Mouse (Mus musculus): ENCODE results near the gene L3mbtl3. TPM values are rescaled to one million over a fixed set of nuclear protein-coding genes. Genes with fewer than 3 reads are reported as not detected.

L3mbtl3 gene
- polyA plus RNA-seq, 1 experiment from 2014 or later, result 8.6 TPM

DNA sequence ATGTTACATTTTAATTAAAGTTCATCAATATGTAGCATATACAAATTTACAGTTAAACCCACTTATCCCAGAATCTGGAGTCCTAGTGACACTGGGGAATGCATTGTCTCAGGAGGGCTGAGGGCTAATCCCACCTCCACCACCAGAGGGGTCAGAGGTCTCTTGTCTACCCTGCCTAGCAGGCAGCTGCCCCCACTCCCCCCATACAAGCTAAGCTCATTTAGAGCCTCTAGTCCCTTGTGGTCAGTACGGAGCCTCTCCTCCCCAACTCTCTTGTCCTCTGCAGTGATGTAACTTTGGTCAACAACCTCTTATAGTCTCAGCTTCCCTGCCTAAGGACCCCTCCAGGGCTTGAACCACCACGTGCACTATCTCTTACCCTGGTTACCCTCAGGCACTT is 43.0 kb downstream of the L3mbtl3 start:
- no peak for ATAC-seq (ENCODE audit: extremely low read depth, insufficient number of reproducible peaks, low FRiP score, low TSS enrichment)
- H3K4me3 ChIP-seq, result no peak overlapping the region
- no peaks in the 10 kb centered on the region for H3K9me3 ChIP-seq
- no peak overlapping the region for H3K4me2 ChIP-seq
- no peak overlapping the region for H3K27ac ChIP-seq (replicated peaks)
- no peak overlapping the region for H3K9ac ChIP-seq
- no peaks in the 10 kb centered on the region for H3K4me1 ChIP-seq
- no peaks in the 10 kb centered on the region for H3K27me3 ChIP-seq (replicated peaks)
- 41% methylated on average over 2 of the region's 2 CpGs for WGBS
- peaks cover 62% of the 10 kb centered on the region for H3K36me3 ChIP-seq

GRCm38 (mm10) chr10:26328843-26329242 is 46.9 kb downstream of the L3mbtl3 start:
- no peak for ATAC-seq (ENCODE audit: extremely low read depth, insufficient number of reproducible peaks, low FRiP score, low TSS enrichment)
- H3K4me3 ChIP-seq, result no peak overlapping the region
- H3K27ac ChIP-seq (replicated peaks), result no peak overlapping the region
- H3K4me1 ChIP-seq, result no peaks in the 10 kb centered on the region
- no peaks in the 10 kb centered on the region for H3K27me3 ChIP-seq (replicated peaks)
- no peaks in the 10 kb centered on the region for H3K9me3 ChIP-seq
- 46% methylated on average over 3 of the region's 3 CpGs for WGBS
- H3K4me2 ChIP-seq, result no peak overlapping the region
- H3K36me3 ChIP-seq, result peaks cover 60% of the 10 kb centered on the region
- no peak overlapping the region for H3K9ac ChIP-seq

DNA sequence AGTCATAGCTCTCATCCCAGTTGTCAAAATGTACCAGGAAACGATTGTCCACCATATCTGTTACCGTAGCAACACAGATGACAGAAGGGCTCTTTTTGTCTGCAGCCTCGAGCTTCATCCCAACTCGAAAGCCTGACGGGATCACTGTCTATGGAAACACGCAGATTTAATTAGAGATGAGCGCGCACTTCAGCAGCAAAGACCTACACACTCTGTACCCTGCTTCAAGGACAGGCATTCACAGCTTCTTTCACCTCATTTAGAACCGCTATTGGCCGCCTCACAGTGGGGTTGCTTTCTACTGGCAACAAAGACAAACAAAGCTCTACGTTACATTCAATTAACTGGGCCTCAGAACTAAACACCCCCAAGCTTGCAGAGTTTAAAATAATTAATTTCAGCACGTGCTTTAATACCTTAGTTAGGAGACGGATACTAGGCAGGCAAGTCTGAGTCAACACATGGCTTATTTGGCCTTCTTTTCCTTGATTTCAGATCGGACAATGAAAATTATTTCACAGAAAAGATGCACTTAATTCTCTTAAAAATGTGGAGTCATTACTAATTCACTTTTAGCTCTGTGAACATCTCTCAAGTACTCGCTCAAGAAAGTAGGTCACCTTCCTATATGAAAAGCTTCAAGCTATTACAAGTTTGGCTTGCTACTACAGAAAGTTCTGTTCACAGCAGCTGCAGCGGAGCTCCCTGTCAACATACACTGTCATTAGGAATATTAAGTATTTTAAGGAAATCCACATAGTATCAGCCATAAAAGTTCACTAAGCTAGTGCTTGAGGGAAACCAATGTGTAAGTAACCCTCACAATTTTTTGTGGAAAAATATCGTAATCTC is 47.9 kb downstream of the L3mbtl3 start:
- H3K9ac ChIP-seq, result no peak overlapping the region
- H3K4me2 ChIP-seq, result no peak overlapping the region
- no peak for ATAC-seq (ENCODE audit: extremely low read depth, insufficient number of reproducible peaks, low FRiP score, low TSS enrichment)
- WGBS, result 79% methylated on average over 17 of the region's 17 CpGs
- H3K9me3 ChIP-seq, result no peaks in the 10 kb centered on the region
- H3K27ac ChIP-seq (replicated peaks), result no peak overlapping the region
- no peaks in the 10 kb centered on the region for H3K27me3 ChIP-seq (replicated peaks)
- H3K4me3 ChIP-seq, result no peak overlapping the region
- peaks cover 65% of the 10 kb centered on the region for H3K36me3 ChIP-seq
- no peaks in the 10 kb centered on the region for H3K4me1 ChIP-seq

GRCm38 (mm10) chr10:26327291-26327690 is 48.5 kb downstream of the L3mbtl3 start:
- H3K27me3 ChIP-seq (replicated peaks), result no peaks in the 10 kb centered on the region
- 89% methylated on average over 5 of the region's 5 CpGs for WGBS
- no peak overlapping the region for H3K9ac ChIP-seq
- H3K4me3 ChIP-seq, result no peak overlapping the region
- ATAC-seq (ENCODE audit: extremely low read depth, insufficient number of reproducible peaks, low FRiP score, low TSS enrichment), result no peak
- no peaks in the 10 kb centered on the region for H3K9me3 ChIP-seq
- H3K27ac ChIP-seq (replicated peaks), result no peak overlapping the region
- H3K4me1 ChIP-seq, result no peaks in the 10 kb centered on the region
- no peak overlapping the region for H3K4me2 ChIP-seq
- H3K36me3 ChIP-seq, result peaks cover 67% of the 10 kb centered on the region

DNA sequence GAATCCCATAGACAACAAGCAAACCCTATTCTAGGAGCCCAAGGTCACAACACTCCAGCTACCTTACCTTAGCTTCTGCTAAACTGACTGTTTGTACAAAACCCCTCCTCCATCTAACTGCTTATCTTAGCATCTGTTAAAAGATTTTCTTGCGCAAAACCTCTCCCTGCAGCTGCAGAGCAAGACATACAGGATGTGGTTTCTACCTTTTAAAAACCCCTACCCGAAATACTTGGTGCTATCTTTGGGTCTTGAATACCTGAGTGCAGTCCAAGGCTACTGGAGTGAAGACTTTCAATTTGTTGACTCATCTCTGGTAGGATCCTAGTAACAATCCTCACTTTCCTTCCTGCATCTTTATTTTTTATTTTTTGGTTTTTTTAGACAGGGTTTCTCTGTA is 50.5 kb downstream of the L3mbtl3 start:
- ATAC-seq (ENCODE audit: extremely low read depth, insufficient number of reproducible peaks, low FRiP score, low TSS enrichment), result no peak
- H3K4me2 ChIP-seq, result no peak overlapping the region

DNA sequence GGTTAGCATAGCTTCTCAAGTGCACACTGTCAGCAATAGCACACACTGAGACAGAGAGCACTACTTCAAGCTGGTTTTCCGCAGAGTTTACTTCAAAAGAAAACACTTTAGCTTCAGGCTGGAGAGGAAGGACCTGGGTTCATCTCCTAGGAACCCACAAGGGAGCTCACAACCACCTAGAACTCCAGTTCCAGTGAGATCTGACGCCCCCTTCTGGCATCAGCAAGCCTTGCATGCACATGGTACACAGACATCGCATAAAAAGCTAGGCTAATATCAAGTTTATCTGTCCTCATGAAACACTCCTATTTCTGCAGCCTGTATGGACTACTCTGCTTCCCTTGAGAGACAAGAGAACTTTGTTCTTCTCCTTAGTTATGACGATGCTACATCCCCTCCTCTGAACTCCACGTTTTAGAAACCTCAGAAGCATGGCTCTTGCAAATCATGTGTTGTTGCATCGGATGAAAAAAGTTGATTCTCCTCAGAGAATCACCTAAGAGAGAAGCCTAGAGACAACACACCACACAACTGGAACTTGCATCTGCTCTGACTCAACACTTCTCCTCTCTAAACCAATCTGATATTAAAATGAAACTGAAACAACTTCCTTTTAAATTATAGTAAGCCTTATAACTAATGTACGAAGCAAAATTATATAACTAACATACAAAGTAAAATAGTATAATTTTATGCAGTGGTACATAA is 53.3 kb downstream of the L3mbtl3 start:
- Histone ChIP-seq H3K27me3 (replicated peaks) (no peaks in the 10 kb centered on the region), H3K9ac (no peak overlapping the region), H3K27ac (replicated peaks) (no peak overlapping the region), H3K36me3 (peaks cover 74% of the 10 kb centered on the region), H3K4me2 (no peak overlapping the region), H3K4me1 (0 out of 2 replicates have a peak, but pooled peaks cover 6% of the 10 kb centered on the region), H3K4me3 (no peak overlapping the region), H3K9me3 (no peaks in the 10 kb centered on the region)
- 76% methylated on average over 7 of the region's 7 CpGs for WGBS
- no peak for ATAC-seq (ENCODE audit: extremely low read depth, insufficient number of reproducible peaks, low FRiP score, low TSS enrichment)

More for the DNA sequence above, 50.5 kb downstream of the L3mbtl3 start:
- peaks cover 68% of the 10 kb centered on the region for H3K36me3 ChIP-seq
- no peaks in the 10 kb centered on the region for H3K27me3 ChIP-seq (replicated peaks)
- H3K9ac ChIP-seq, result no peak overlapping the region
- 0 out of 2 replicates have a peak, but pooled peaks cover 5% of the 10 kb centered on the region for H3K4me1 ChIP-seq
- no peaks in the 10 kb centered on the region for H3K9me3 ChIP-seq
- 86% methylated on average over 2 of the region's 2 CpGs for WGBS
- H3K4me3 ChIP-seq, result no peak overlapping the region
- no peak overlapping the region for H3K27ac ChIP-seq (replicated peaks)

DNA sequence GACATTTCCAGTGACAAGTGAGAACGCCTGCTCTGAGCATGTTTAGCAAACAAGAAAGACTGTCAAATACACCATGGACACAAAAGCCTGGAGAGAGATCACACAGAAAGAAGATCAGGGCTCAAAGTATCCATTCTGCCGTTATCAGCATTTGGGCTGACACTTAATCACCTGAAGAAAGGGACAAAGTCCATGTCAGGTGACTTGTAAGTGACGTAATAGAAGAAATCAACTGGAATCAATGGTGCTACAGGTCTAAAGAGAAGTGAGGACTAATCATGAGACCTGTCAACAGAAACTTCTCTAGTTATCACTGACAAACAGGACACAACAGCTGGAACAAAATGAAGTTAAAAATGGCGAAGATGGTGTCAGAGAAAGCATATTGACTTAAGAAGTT is 55.1 kb downstream of the L3mbtl3 start:
- no peak overlapping the region for H3K9ac ChIP-seq
- no peak overlapping the region for H3K27ac ChIP-seq (replicated peaks)
- 0 out of 2 replicates have a peak, but pooled peaks cover 6% of the 10 kb centered on the region for H3K4me1 ChIP-seq
- peaks cover 68% of the 10 kb centered on the region for H3K36me3 ChIP-seq
- no peak overlapping the region for H3K4me2 ChIP-seq
- 54% methylated on average over 4 of the region's 4 CpGs for WGBS
- H3K4me3 ChIP-seq, result no peak overlapping the region
- H3K9me3 ChIP-seq, result no peaks in the 10 kb centered on the region
- ATAC-seq (ENCODE audit: extremely low read depth, insufficient number of reproducible peaks, low FRiP score, low TSS enrichment), result no peak
- H3K27me3 ChIP-seq (replicated peaks), result no peaks in the 10 kb centered on the region

DNA sequence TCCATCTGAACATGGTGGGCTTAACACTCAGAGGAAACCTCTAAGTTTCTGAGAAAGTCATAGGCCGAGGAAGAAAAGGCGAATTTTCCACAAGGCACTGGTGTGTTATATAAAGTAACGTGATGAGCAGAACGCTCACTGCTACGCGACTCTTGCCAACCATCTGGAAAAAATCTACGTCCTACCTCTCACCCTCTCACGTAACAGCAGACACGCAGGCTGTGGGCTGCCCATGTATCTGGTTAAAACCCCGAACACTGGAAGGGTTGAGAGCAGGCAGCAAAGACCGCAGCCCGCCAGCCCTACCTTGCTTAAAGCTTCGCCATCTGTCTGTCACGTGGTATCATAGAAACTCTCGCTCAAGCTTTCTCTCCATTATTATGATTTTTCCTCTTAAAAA is 61.4 kb downstream of the L3mbtl3 start:
- Histone ChIP-seq H3K4me1 (no peaks in the 10 kb centered on the region), H3K4me2 (no peak overlapping the region), H3K4me3 (no peak overlapping the region), H3K27me3 (replicated peaks) (no peaks in the 10 kb centered on the region), H3K9me3 (no peaks in the 10 kb centered on the region), H3K9ac (no peak overlapping the region), H3K27ac (replicated peaks) (no peak overlapping the region), H3K36me3 (peaks cover 78% of the 10 kb centered on the region)
- WGBS, result 84% methylated on average over 15 of the region's 15 CpGs
- ATAC-seq (ENCODE audit: extremely low read depth, insufficient number of reproducible peaks, low FRiP score, low TSS enrichment), result no peak

GRCm38 (mm10) chr10:26303485-26303884 is 72.3 kb downstream of the L3mbtl3 start:
- 88% methylated on average over 6 of the region's 6 CpGs for WGBS
- H3K27ac ChIP-seq (replicated peaks), result no peak overlapping the region

DNA sequence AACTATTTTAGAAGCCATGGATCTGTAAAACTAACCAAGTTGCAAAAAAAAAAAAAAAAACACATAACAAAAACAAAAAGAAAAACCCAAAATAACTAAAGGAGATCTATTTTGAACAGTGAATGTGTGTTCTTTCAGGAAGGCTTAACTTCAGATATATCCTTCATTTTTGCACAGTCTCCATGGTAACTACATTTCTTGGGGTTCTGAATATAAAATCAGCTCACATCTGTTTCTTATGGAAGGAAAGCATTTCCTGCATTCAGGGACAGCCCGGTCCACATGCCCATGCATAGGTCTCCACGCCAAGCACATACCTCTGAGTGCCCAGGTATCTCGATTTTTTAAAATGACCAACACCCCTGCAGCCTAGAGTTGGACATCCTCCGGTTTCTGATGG is 73.4 kb downstream of the L3mbtl3 start:
- Histone ChIP-seq H3K4me3 (no peak overlapping the region), H3K36me3 (peaks cover 38% of the 10 kb centered on the region), H3K4me2 (no peak overlapping the region), H3K9me3 (no peaks in the 10 kb centered on the region), H3K4me1 (no peaks in the 10 kb centered on the region), H3K27me3 (replicated peaks) (no peaks in the 10 kb centered on the region), H3K27ac (replicated peaks) (no peak overlapping the region), H3K9ac (no peak overlapping the region)
- no peak for ATAC-seq (ENCODE audit: extremely low read depth, insufficient number of reproducible peaks, low FRiP score, low TSS enrichment)
- 88% methylated on average over 4 of the region's 4 CpGs for WGBS

More at GRCm38 (mm10) chr10:26303485-26303884, 72.3 kb downstream of the L3mbtl3 start:
- Histone ChIP-seq H3K9ac (no peak overlapping the region), H3K9me3 (no peaks in the 10 kb centered on the region), H3K36me3 (peaks cover 47% of the 10 kb centered on the region), H3K4me1 (no peaks in the 10 kb centered on the region), H3K4me2 (no peak overlapping the region), H3K4me3 (no peak overlapping the region), H3K27me3 (replicated peaks) (no peaks in the 10 kb centered on the region)
- no peak for ATAC-seq (ENCODE audit: extremely low read depth, insufficient number of reproducible peaks, low FRiP score, low TSS enrichment)

GRCm38 (mm10) chr10:26297626-26298025 is 78.1 kb downstream of the L3mbtl3 start:
- H3K36me3 ChIP-seq, result peaks cover 50% of the 10 kb centered on the region
- no peaks in the 10 kb centered on the region for H3K27me3 ChIP-seq (replicated peaks)
- WGBS, result 85% methylated on average over 7 of the region's 7 CpGs
- no peak overlapping the region for H3K27ac ChIP-seq (replicated peaks)
- no peaks in the 10 kb centered on the region for H3K9me3 ChIP-seq
- ATAC-seq (ENCODE audit: extremely low read depth, insufficient number of reproducible peaks, low FRiP score, low TSS enrichment), result no peak
- H3K9ac ChIP-seq, result no peak overlapping the region
- H3K4me1 ChIP-seq, result no peaks in the 10 kb centered on the region
- no peak overlapping the region for H3K4me3 ChIP-seq
- no peak overlapping the region for H3K4me2 ChIP-seq

Measured in heart, embryonic 13.5 days (tissue).